Mouse (Mus musculus): ENCODE results near the gene Lemd1.

DNA sequence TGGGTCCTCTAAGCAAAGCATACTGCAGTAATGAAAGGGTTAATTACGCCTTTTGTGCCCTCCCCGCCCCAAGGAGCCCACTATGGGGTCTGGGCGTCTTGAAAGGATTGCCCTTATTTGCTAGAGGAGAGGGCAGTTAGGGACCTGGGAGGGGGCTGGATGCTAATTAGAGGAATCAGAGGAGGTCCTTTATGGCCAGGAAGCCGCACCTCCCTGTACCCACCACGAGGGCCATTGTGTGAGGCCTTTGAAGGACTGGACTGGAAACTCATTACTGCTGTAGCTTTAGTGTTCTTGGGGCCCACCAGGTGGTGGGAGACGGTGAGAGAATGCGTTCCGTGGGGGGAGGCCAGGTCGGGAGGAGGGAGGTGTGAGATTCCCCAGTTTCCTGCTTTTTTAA is 6.4 kb downstream of the Lemd1 start:
- no peak for TF ChIP-seq CTCF (IDR thresholded peaks at IDR 0.05; ENCODE audit: insufficient read depth, low read length)
- TF ChIP-seq POLR2A (IDR thresholded peaks at IDR 0.05; ENCODE audit: borderline replicate concordance, extremely low read depth, low read depth, low read length) = no peak

Measured in lung, adult 2 months (tissue).